Mouse (Mus musculus) E14TG2a.4 (cell line): ENCODE results near the gene Zfp202.

Source experiments
- CTCF ChIP-seq: conservative IDR thresholded peaks from 2 replicates; pipeline ENCODE4 v1.5.1; 2014; ENCODE audit warnings: low read length
- NANOG ChIP-seq: IDR thresholded peaks from 2 replicates; pipeline ENCODE4 v1.6.1; 2014; ENCODE audit warnings: borderline replicate concordance, low read length, mixed read lengths
- POU5F1 ChIP-seq: IDR thresholded peaks from 2 replicates; pipeline ENCODE4 v1.6.1; 2014; ENCODE audit warnings: low read length, borderline replicate concordance

- TF ChIP-seq CTCF (no peak), POU5F1 (no peak), NANOG (no peak)
Observed at GRCm38 (mm10) chr9:40240311-40240710, 48.2 kb downstream of the Zfp202 start.
